In the genomic region with DNA sequence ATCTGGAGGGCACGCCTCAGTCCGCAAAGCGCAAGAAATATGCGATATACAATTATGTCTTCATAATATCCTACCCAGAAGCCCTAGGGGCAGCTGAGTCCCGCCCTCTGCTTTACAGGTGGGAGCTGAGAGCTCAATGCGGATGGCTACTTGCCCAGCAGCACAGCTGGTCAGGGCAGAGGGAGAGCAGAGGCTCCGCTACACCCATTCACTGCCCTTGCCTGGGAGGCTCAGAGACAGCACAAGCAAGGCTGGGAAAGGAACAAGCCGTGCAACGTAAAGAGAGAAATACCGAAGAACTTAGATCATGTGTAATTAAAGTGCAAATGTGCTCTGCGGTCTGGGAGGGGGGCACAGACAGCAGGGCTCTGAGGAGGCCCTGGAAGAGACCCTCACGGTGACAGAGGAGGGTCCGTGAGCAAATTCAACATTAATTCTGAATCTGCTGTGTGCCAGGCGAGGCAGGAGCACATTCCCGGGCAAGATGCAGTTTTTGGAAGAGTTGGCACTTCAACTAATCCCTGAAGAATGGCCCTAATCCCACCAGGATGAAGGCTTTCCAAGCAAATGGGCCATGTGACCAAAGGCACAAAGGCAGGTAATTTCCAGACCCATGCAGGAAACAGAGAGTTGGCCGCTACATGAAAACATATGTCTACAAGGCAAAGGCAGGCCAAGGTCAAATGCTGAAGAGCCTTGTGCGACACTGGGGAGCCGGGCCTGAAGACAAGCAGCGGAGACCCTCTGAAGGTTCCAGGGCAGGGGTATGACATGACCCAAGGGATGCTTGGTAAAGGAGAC, we compare ENCODE assay signal across 11 mouse cellular contexts.
DNase-seq lines count a peak whose midpoint lies in the region; ATAC-seq and TF ChIP-seq lines count a peak whose summit lies in the region.
"Had no signal": no experiment of that assay in that cellular context is flagged by ENCODE, and none has a peak within 500 bp of the region (broad histone marks: within the 10 kb centered on the region; RNA-seq: fewer than 3 reads in every experiment).

No protein-coding gene starts in this region.

- peak overlapping the region; percentile 25; the same call in 1 of the 2 replicates for H3K27ac ChIP-seq in hindbrain, embryonic 10.5 days
- H3K27ac ChIP-seq in hindbrain, embryonic 11.5 days (ENCODE audit: low read depth, low read length): no peak overlapping the region
- peak overlapping the region; percentile 76 for H3K27ac ChIP-seq in embryonic facial prominence, embryonic 12.5 days
- H3K27ac ChIP-seq in hindbrain, embryonic 16.5 days (ENCODE audit: low read depth, low read length): peak overlapping the region; percentile 61
- no peak overlapping the region for H3K27ac ChIP-seq in stomach, embryonic 15.5 days
- H3K27ac ChIP-seq in left cerebral cortex, adult 2 months: no peak overlapping the region

- no peak for TF ChIP-seq CTCF in left cerebral cortex, adult 2 months (IDR thresholded peaks at IDR 0.05)

- no peaks in the 10 kb centered on the region for H3K27me3 ChIP-seq in hindbrain, embryonic 10.5 days (ENCODE audit: insufficient read depth, poor library complexity, severe bottlenecking)
- no peaks in the 10 kb centered on the region for H3K27me3 ChIP-seq in hindbrain, embryonic 11.5 days (ENCODE audit: control insufficient read depth, insufficient read depth, low read length)
- H3K27me3 ChIP-seq in embryonic facial prominence, embryonic 12.5 days: no peaks in the 10 kb centered on the region
- no peaks in the 10 kb centered on the region for H3K27me3 ChIP-seq in hindbrain, embryonic 16.5 days (replicated peaks; ENCODE audit: control insufficient read depth, insufficient read depth, low read length)
- H3K27me3 ChIP-seq in stomach, embryonic 15.5 days (replicated peaks): no peaks in the 10 kb centered on the region

- intact Hi-C loops in left cerebral cortex, adult 2 months (cut with DNase I): no loop called here

- DNase-seq in hindbrain, embryonic 10.5 days (ENCODE audit: low spot score): no peak
- no peak for DNase-seq in hindbrain, embryonic 11.5 days (ENCODE audit: low spot score)
- no peak for DNase-seq in kidney, postnatal 4 days
- no peak for DNase-seq in adrenal gland, adult 8-10 months
- no peak for DNase-seq in left cerebral cortex, adult 2 months (ENCODE audit: extremely low spot score in 1 of 2, low spot score in 2 of 2)
- DNase-seq: spleen, adult 18-20 months; thymus, postnatal 36 days had no signal

- no peak overlapping the region for H3K4me3 ChIP-seq in hindbrain, embryonic 10.5 days
- no peak overlapping the region for H3K4me3 ChIP-seq in hindbrain, embryonic 11.5 days (ENCODE audit: low read depth, low read length)
- H3K4me3 ChIP-seq in embryonic facial prominence, embryonic 12.5 days: no peak overlapping the region
- H3K4me3 ChIP-seq in hindbrain, embryonic 16.5 days (ENCODE audit: low read length): no peak overlapping the region
- H3K4me3 ChIP-seq in stomach, embryonic 15.5 days (replicated peaks): no peak overlapping the region
- H3K4me3 ChIP-seq in left cerebral cortex, adult 2 months: no peak overlapping the region

- ATAC-seq in hindbrain, embryonic 11.5 days (ENCODE audit: low FRiP score): no peak
- 0 out of 2 replicates have a peak, but pooled peaks have one; percentile 13 for ATAC-seq in embryonic facial prominence, embryonic 12.5 days (ENCODE audit: insufficient number of reproducible peaks, insufficient read depth, low FRiP score, low TSS enrichment)
- ATAC-seq in hindbrain, embryonic 16.5 days: peak; percentile 57
- 0 out of 2 replicates have a peak, but pooled peaks have one; percentile 16 for ATAC-seq in stomach, embryonic 15.5 days (ENCODE audit: insufficient read depth, low FRiP score, low read depth)

- H3K9ac ChIP-seq in hindbrain, embryonic 11.5 days (ENCODE audit: low read depth, low read length): no peak overlapping the region
- H3K9ac ChIP-seq in embryonic facial prominence, embryonic 12.5 days: no peak overlapping the region
- H3K9ac ChIP-seq in hindbrain, embryonic 16.5 days (ENCODE audit: low read depth, low read length): no peak overlapping the region; the same call in 1 of the 2 replicates
- no peak overlapping the region for H3K9ac ChIP-seq in stomach, embryonic 15.5 days

- no peak overlapping the region for H3K4me2 ChIP-seq in hindbrain, embryonic 11.5 days (replicated peaks; ENCODE audit: low read depth, low read length)
- no peak overlapping the region for H3K4me2 ChIP-seq in embryonic facial prominence, embryonic 12.5 days (replicated peaks)
- H3K4me2 ChIP-seq in hindbrain, embryonic 16.5 days (ENCODE audit: low read length): no peak overlapping the region; the same call in 1 of the 2 replicates
- H3K4me2 ChIP-seq in stomach, embryonic 15.5 days: no peak overlapping the region
- H3K4me2 ChIP-seq: liver, embryonic 11.5 days had no signal

- H3K36me3 ChIP-seq in hindbrain, embryonic 10.5 days: no peaks in the 10 kb centered on the region
- no peaks in the 10 kb centered on the region for H3K36me3 ChIP-seq in hindbrain, embryonic 11.5 days (ENCODE audit: control insufficient read depth, insufficient read depth, low read length)
- no peaks in the 10 kb centered on the region for H3K36me3 ChIP-seq in embryonic facial prominence, embryonic 12.5 days
- no peaks in the 10 kb centered on the region for H3K36me3 ChIP-seq in hindbrain, embryonic 16.5 days (ENCODE audit: control insufficient read depth, insufficient read depth, low read length)
- 0 out of 2 replicates have a peak, but pooled peaks cover 3% of the 10 kb centered on the region for H3K36me3 ChIP-seq in stomach, embryonic 15.5 days

- 87% methylated on average over 19 of the region's 19 CpGs for WGBS in hindbrain, embryonic 10.5 days
- WGBS in hindbrain, embryonic 11.5 days: 88% methylated on average over 19 of the region's 19 CpGs
- 63% methylated on average over 19 of the region's 19 CpGs for WGBS in embryonic facial prominence, embryonic 12.5 days
- 62% methylated on average over 19 of the region's 19 CpGs for WGBS in hindbrain, embryonic 16.5 days
- WGBS in stomach, embryonic 15.5 days: 72% methylated on average over 19 of the region's 19 CpGs

- peaks cover 63% of the 10 kb centered on the region for H3K4me1 ChIP-seq in hindbrain, embryonic 10.5 days (replicated peaks)
- 0 out of 2 replicates have a peak, but pooled peaks cover 2% of the 10 kb centered on the region for H3K4me1 ChIP-seq in hindbrain, embryonic 11.5 days (replicated peaks; ENCODE audit: control insufficient read depth, insufficient read depth, low read length)
- peaks cover 41% of the 10 kb centered on the region for H3K4me1 ChIP-seq in embryonic facial prominence, embryonic 12.5 days
- peaks cover 29% of the 10 kb centered on the region for H3K4me1 ChIP-seq in hindbrain, embryonic 16.5 days (ENCODE audit: control insufficient read depth, insufficient read depth, low read depth, low read length)
- peaks cover 24% of the 10 kb centered on the region for H3K4me1 ChIP-seq in stomach, embryonic 15.5 days

- no peaks in the 10 kb centered on the region for H3K9me3 ChIP-seq in hindbrain, embryonic 10.5 days
- H3K9me3 ChIP-seq in hindbrain, embryonic 11.5 days (ENCODE audit: control insufficient read depth, low read length): no peaks in the 10 kb centered on the region
- no peaks in the 10 kb centered on the region for H3K9me3 ChIP-seq in embryonic facial prominence, embryonic 12.5 days
- no peaks in the 10 kb centered on the region for H3K9me3 ChIP-seq in hindbrain, embryonic 16.5 days (ENCODE audit: control insufficient read depth, low read length)
- no peaks in the 10 kb centered on the region for H3K9me3 ChIP-seq in stomach, embryonic 15.5 days

Comparison
In these comparisons a context has a peak if more than half of its experiments do, and no peak if none do; other contexts are left out.
1. H3K27ac ChIP-seq: peak in hindbrain, embryonic 10.5 days (single experiment), embryonic facial prominence, embryonic 12.5 days (single experiment) and hindbrain, embryonic 16.5 days (single experiment); none in hindbrain, embryonic 11.5 days (single experiment), stomach, embryonic 15.5 days (single experiment) and left cerebral cortex, adult 2 months (single experiment).